Mouse (Mus musculus): ENCODE measurements around the gene Wdr43. TPM values are rescaled to one million over a fixed set of nuclear protein-coding genes. Genes with fewer than 3 reads are reported as not detected.
A peak's percentile ranks its signal among the peaks of the same experiment; 100 is the strongest.

Gene Wdr43
- 2.2 and 15.4 TPM in 2 replicates for polyA plus RNA-seq (2012; ENCODE audit: insufficient read depth, low replicate concordance)

DNA sequence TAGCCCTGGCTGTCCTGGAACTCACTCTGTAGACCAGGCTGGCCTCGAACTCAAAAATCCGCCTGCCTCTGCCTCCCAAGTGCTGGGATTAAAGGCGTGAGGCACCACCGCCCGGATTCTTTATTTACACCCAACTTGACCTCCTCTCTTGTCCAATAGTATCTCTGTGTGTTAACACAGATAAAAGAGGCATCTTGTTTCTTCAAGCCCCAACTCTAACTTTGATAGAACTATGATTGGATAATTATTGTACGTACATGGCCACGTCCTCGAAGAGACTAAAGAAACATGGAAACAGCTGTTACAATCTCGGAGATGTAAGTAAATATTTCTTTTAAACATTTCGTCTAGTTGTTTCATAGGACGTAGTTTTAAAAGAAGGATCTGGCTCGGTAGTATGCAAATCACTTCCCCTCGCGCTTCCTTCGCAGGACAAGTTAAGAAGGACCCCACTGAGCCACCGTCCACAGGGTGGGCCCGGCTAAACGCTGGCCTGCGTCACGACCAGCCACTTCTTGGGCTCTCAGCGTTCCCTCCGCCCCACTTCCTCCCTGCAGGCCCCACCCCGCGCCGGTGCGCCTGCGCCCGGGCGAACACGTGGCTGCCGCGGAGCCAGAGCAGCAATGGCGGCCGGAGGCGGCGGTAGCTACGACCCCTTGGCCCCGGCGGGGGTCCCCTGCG is at the start of gene Wdr43:
Wdr43 (plus strand) TSS at position 258 of the 681 bp plus-strand sequence.
- Histone ChIP-seq H3K4me3 (replicated peaks) (peak within 1 kb of the TSS; percentile 100), H3K36me3 (replicated peaks; ENCODE audit: low read length) (peaks cover 7% of the 10 kb centered on the region), H3K9me3 (no peaks in the 10 kb centered on the region), H3K27me3 (replicated peaks) (no peaks in the 10 kb centered on the region), H3K4me1 (peaks cover 29% of the 10 kb centered on the region)
- TF ChIP-seq FLI1 (IDR thresholded peaks at IDR 0.05; ENCODE audit: low read length) (0 out of 2 replicates have a peak, but pooled peaks have one; percentile 36), GATA1 (IDR thresholded peaks at IDR 0.05; ENCODE audit: borderline replicate concordance, low read length) (no peak)

DNA sequence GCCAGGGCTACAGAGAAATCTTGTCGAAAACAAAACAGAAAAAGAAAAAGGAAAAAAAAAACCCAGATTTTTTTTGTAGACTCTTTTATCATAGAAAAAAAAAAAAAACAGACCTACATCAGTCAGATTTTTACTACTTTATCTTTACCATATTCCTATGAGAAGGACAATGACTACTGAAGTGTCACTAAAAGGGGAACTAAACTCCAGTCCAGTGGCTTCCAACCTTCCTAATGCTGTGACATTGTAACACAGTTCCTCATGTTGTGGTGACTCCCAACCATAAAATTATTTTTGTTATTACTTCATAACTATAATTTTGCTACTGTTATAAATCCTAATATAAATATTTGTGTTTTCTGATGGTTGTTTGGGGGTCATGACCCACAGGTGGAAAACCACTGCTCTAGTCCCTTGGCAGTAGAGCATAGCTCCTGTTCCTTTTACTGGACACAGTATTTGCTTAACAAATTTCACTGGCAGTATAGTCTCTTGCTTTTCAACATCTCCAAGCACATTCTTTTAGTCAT is 36.5 kb upstream of the Wdr43 start:
- no peaks in the 10 kb centered on the region for H3K36me3 ChIP-seq (replicated peaks; ENCODE audit: low read length)
- no peaks in the 10 kb centered on the region for H3K27me3 ChIP-seq (replicated peaks)
- TF ChIP-seq FLI1 (IDR thresholded peaks at IDR 0.05; ENCODE audit: low read length): no peak
- TF ChIP-seq GATA1 (IDR thresholded peaks at IDR 0.05; ENCODE audit: borderline replicate concordance, low read length): no peak
- no peaks in the 10 kb centered on the region for H3K9me3 ChIP-seq
- no peak overlapping the region for H3K4me3 ChIP-seq (replicated peaks)
- H3K4me1 ChIP-seq: 0 out of 2 replicates have a peak, but pooled peaks cover 3% of the 10 kb centered on the region

DNA sequence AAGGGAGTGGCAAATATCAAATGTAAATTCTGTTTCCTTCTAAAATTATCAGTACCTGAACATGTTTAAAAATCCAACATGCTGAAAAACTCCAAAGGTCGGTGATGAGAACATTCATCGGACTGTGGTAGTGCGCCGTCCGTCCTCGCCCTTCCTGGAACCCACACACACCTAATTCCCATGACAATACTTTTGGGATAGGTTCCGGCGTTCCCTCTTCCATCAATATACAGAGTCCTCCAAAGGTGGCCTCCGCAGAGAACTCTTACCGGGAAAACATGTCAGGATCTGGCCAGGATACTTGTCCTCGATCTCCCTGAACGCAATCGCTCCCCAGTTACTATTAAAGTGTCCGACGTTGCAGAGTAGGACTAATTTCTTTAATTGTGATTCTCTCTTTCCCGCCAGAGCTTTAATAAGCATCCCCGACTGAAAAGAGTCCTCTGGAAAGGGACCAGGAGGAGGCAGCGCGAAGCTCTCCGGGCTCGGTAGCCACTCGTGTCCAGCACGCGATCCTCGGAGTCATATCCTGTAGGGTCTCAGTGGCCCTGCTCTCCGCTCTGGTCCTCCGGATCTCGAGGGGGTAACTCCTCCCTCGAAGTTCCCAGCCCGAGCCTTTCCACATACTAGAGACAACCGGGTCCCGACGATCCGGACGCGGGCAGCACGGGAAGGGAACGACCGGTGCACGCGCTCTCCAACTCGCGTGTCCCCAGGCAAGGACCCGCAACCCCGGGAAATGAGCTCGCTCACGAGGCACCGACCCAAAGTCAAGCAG is 17.6 kb upstream of the Wdr43 start:
- peaks cover 8% of the 10 kb centered on the region for H3K36me3 ChIP-seq (replicated peaks; ENCODE audit: low read length)
- H3K27me3 ChIP-seq (replicated peaks): no peaks in the 10 kb centered on the region
- H3K4me1 ChIP-seq: peaks cover 38% of the 10 kb centered on the region
- TF ChIP-seq FLI1 (IDR thresholded peaks at IDR 0.05; ENCODE audit: low read length): no peak
- TF ChIP-seq GATA1 (IDR thresholded peaks at IDR 0.05; ENCODE audit: borderline replicate concordance, low read length): no peak
- H3K9me3 ChIP-seq: no peaks in the 10 kb centered on the region
- peak overlapping the region; percentile 93 for H3K4me3 ChIP-seq (replicated peaks)

- no peak for TF ChIP-seq FLI1 (IDR thresholded peaks at IDR 0.05; ENCODE audit: low read length)
- no peak for TF ChIP-seq GATA1 (IDR thresholded peaks at IDR 0.05; ENCODE audit: borderline replicate concordance, low read length)
- H3K4me3 ChIP-seq (replicated peaks): peak overlapping the region; percentile 93
- peaks cover 7% of the 10 kb centered on the region for H3K36me3 ChIP-seq (replicated peaks; ENCODE audit: low read length)
- H3K4me1 ChIP-seq: peaks cover 38% of the 10 kb centered on the region
- no peaks in the 10 kb centered on the region for H3K9me3 ChIP-seq
- H3K27me3 ChIP-seq (replicated peaks): peaks cover 3% of the 10 kb centered on the region
Measured at GRCm38 (mm10) chr17:71598659-71599554, 16.8 kb upstream of the Wdr43 start.

GRCm38 (mm10) chr17:71616319-71617032 is 781 bp downstream of the Wdr43 start:
- Histone ChIP-seq H3K4me1 (peaks cover 32% of the 10 kb centered on the region), H3K4me3 (replicated peaks) (peak overlapping the region; percentile 100), H3K27me3 (replicated peaks) (no peaks in the 10 kb centered on the region), H3K36me3 (replicated peaks; ENCODE audit: low read length) (peaks cover 8% of the 10 kb centered on the region), H3K9me3 (no peaks in the 10 kb centered on the region)
- TF ChIP-seq GATA1 (IDR thresholded peaks at IDR 0.05; ENCODE audit: borderline replicate concordance, low read length) (no peak), FLI1 (IDR thresholded peaks at IDR 0.05; ENCODE audit: low read length) (no peak)

- Histone ChIP-seq H3K36me3 (replicated peaks; ENCODE audit: low read length) (peaks cover 9% of the 10 kb centered on the region), H3K9me3 (no peaks in the 10 kb centered on the region), H3K4me1 (peaks cover 36% of the 10 kb centered on the region), H3K4me3 (replicated peaks) (peak overlapping the region; percentile 100), H3K27me3 (replicated peaks) (no peaks in the 10 kb centered on the region)
- no peak for TF ChIP-seq FLI1 (IDR thresholded peaks at IDR 0.05; ENCODE audit: low read length)
- TF ChIP-seq GATA1 (IDR thresholded peaks at IDR 0.05; ENCODE audit: borderline replicate concordance, low read length): no peak
Measured at GRCm38 (mm10) chr17:71617033-71617362, 1.3 kb downstream of the Wdr43 start.

DNA sequence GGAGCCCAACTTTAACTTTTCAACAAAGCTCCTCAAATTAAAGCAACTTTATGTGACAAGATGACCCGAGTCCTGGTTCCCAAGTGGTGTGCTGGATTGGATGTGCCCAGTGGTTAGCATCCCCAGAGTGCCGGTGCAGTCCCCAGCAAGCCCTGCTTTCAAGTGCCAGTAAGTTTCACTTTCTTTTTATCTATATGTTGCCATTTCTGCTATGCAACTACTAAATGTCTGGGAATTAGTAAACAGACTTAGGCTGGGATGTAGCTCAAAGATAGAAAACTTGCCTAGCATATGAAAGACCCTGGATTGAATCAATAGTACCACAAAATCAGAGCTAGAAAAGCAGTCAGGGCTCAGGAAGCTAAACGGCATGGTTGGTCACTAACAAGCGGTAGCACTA is 2.3 kb downstream of the Wdr43 start:
- TF ChIP-seq GATA1 (IDR thresholded peaks at IDR 0.05; ENCODE audit: borderline replicate concordance, low read length): no peak
- no peak for TF ChIP-seq FLI1 (IDR thresholded peaks at IDR 0.05; ENCODE audit: low read length)
- no peaks in the 10 kb centered on the region for H3K27me3 ChIP-seq (replicated peaks)
- H3K4me1 ChIP-seq: peaks cover 41% of the 10 kb centered on the region
- H3K9me3 ChIP-seq: no peaks in the 10 kb centered on the region
- peak overlapping the region; percentile 100 for H3K4me3 ChIP-seq (replicated peaks)
- H3K36me3 ChIP-seq (replicated peaks; ENCODE audit: low read length): peaks cover 9% of the 10 kb centered on the region

DNA sequence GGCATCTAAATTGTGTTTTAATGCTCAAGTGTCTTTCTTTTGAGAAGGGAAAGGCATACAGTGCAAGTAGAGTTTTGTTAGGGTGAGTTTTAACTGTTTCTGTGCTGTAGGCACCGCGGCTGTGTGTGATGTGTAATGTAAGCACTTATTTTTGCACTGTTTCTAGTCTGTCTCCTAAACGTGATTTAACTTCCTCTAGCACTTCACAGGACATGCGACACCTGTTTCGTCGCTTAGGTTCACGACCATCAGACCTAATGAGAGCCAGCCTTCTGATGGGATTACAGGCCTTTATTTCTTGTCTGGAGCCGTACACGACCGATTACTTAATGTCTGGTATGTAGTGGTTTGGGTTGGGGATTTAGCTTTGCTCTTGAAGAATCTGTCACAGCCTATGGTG is 16.1 kb downstream of the Wdr43 start:
- peaks cover 12% of the 10 kb centered on the region for H3K4me1 ChIP-seq
- H3K27me3 ChIP-seq (replicated peaks): no peaks in the 10 kb centered on the region
- no peak overlapping the region for H3K4me3 ChIP-seq (replicated peaks)
- no peaks in the 10 kb centered on the region for H3K9me3 ChIP-seq
- H3K36me3 ChIP-seq (replicated peaks; ENCODE audit: low read length): peaks cover 94% of the 10 kb centered on the region
- no peak for TF ChIP-seq GATA1 (IDR thresholded peaks at IDR 0.05; ENCODE audit: borderline replicate concordance, low read length)
- no peak for TF ChIP-seq FLI1 (IDR thresholded peaks at IDR 0.05; ENCODE audit: low read length)

DNA sequence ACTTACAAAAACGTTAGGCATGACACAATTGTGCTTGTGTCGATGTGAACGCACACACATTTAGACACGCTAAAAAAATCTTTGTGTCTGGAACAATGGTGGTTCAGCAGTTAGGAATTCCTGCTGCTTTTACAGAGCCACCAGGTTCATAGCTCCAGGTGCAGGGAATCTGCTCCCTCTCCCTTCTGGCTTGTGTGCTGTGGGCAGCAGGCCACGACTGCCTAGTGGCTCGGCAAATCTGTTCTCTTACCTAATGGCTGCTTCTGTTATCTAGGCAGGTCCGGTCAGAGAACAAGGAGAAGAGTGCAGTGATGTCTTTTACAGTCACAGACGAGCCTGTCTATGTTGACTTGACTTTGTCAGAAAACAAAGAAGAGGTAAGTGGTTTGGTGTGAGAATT is 17.7 kb downstream of the Wdr43 start:
- H3K27me3 ChIP-seq (replicated peaks): no peaks in the 10 kb centered on the region
- TF ChIP-seq FLI1 (IDR thresholded peaks at IDR 0.05; ENCODE audit: low read length) (no peak), GATA1 (IDR thresholded peaks at IDR 0.05; ENCODE audit: borderline replicate concordance, low read length) (no peak)
- no peaks in the 10 kb centered on the region for H3K9me3 ChIP-seq
- peaks cover 94% of the 10 kb centered on the region for H3K36me3 ChIP-seq (replicated peaks; ENCODE audit: low read length)
- H3K4me1 ChIP-seq: peaks cover 25% of the 10 kb centered on the region
- H3K4me3 ChIP-seq (replicated peaks): no peak overlapping the region

Measured in megakaryocyte, embryonic 14.5 days (primary cell).